Mouse (Mus musculus) cerebellum, adult 11 months (tissue): ENCODE data around the gene Lix1l.
A peak's percentile ranks its signal among the peaks of the same experiment; 100 is the strongest.

Experiments used
- DNase-seq: peaks from one replicate; pipeline ENCODE4 v3.0.0; 2022

The Lix1l gene

GRCm38 (mm10) chr3:96566661-96567450 lies 34.1 kb upstream of the Lix1l start:
- DNase-seq, result no peak

- no peak for DNase-seq
Measured at GRCm38 (mm10) chr3:96568605-96569004, 32.3 kb upstream of the Lix1l start.

GRCm38 (mm10) chr3:96569506-96569905 lies 31.4 kb upstream of the Lix1l start:
- no peak for DNase-seq

- no peak for DNase-seq
Measured at GRCm38 (mm10) chr3:96569966-96570605, 30.9 kb upstream of the Lix1l start.

- DNase-seq, result no peak
Measured at GRCm38 (mm10) chr3:96570643-96571042, 30.3 kb upstream of the Lix1l start.

- no peak for DNase-seq
Measured at GRCm38 (mm10) chr3:96571336-96571735, 29.6 kb upstream of the Lix1l start.

- no peak for DNase-seq
Measured at GRCm38 (mm10) chr3:96571896-96572698, 28.9 kb upstream of the Lix1l start.

GRCm38 (mm10) chr3:96573611-96574511 lies 27.1 kb upstream of the Lix1l start:
- no peak for DNase-seq

GRCm38 (mm10) chr3:96575272-96575984 lies 25.5 kb upstream of the Lix1l start:
- no peak for DNase-seq

- no peak for DNase-seq
Measured at GRCm38 (mm10) chr3:96576005-96576658, 24.8 kb upstream of the Lix1l start.

GRCm38 (mm10) chr3:96576690-96577541 lies 24.0 kb upstream of the Lix1l start, which contains the start of gene Gm16253:
Gm16253 (plus strand) TSS chr3:96576984.
- peak; percentile 67 for DNase-seq

- no peak for DNase-seq
Measured at GRCm38 (mm10) chr3:96577566-96577965, 23.4 kb upstream of the Lix1l start.

- DNase-seq, result no peak
Measured at GRCm38 (mm10) chr3:96578561-96579238, 22.2 kb upstream of the Lix1l start.

- no peak for DNase-seq
Measured at GRCm38 (mm10) chr3:96579239-96579750, 21.7 kb upstream of the Lix1l start.

- peak; percentile 89 for DNase-seq
Measured at GRCm38 (mm10) chr3:96579885-96580454, 21.0 kb upstream of the Lix1l start.

- no peak for DNase-seq
Measured at GRCm38 (mm10) chr3:96581141-96581540, 19.8 kb upstream of the Lix1l start.

GRCm38 (mm10) chr3:96581771-96582515 lies 19.0 kb upstream of the Lix1l start:
- DNase-seq, result no peak

GRCm38 (mm10) chr3:96583386-96583785 lies 17.6 kb upstream of the Lix1l start:
- no peak for DNase-seq
